Mouse (Mus musculus): ENCODE results near the gene Ltb.

DNA sequence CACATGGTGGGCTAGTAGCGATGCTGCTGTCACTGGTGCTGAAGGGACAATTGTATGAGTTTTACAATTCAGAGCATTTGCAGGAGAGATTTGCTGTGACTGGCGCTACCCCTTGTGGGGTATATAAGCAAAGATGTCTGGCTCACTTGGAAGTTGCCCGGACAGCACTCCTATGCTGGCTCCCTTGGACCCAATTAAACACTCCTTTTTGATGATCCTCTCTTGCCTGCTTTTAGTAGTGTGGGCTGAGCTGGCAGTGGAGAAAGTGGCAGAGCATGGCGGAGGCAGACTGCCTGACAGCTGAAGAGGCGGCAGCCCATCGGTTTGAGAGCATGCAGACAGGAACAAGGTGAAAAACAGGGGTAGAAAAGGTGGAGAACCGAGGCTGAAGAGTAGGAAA is 26.4 kb upstream of the Ltb start:
- TF ChIP-seq POLR2A (IDR thresholded peaks at IDR 0.05; ENCODE audit: borderline replicate concordance, low read depth, low read length) (no peak), CTCF (IDR thresholded peaks at IDR 0.05; ENCODE audit: low read depth, low read length) (no peak)
